Mouse (Mus musculus) embryonic facial prominence, embryonic 11.5 days (tissue): ENCODE data around the gene Nodal. TPM values are rescaled to one million over a fixed set of nuclear protein-coding genes. Genes with fewer than 3 reads are reported as not detected.

Experiments
- ATAC-seq: fragments of 200-750 bp; cut with Nextera tagmentation; replicated peaks from 2 replicates; pipeline ENCODE4 v1.8.0; 2017; ENCODE audit warnings: low read depth; ENCODE audit not compliant: insufficient number of reproducible peaks, low FRiP score, low TSS enrichment
- DNase-seq: peaks from one replicate; pipeline ENCODE4 v3.0.0-alpha.2; 2015; ENCODE audit warnings: low spot score
- H3K27ac ChIP-seq: fragments of 300-500 bp; sonication (generic); replicated peaks from 2 replicates; pipeline ENCODE4 v1.5.1; 2014; ENCODE audit warnings: mild to moderate bottlenecking, low read depth, low read length, control low read depth
- H3K27me3 ChIP-seq: fragments of 300-500 bp; sonication (generic); 2 replicates; pipeline ENCODE4 v1.6.1; 2014; ENCODE audit warnings: mild to moderate bottlenecking, low read length, moderate library complexity, mixed read lengths; ENCODE audit not compliant: control insufficient read depth, insufficient read depth
- H3K36me3 ChIP-seq: fragments of 300-500 bp; sonication (generic); replicated peaks from 2 replicates; pipeline ENCODE4 v1.6.1; 2014; ENCODE audit warnings: low read depth, mild to moderate bottlenecking, low read length, moderate library complexity, mixed read lengths; ENCODE audit not compliant: control insufficient read depth, insufficient read depth
- H3K4me1 ChIP-seq: fragments of 300-500 bp; sonication (generic); 2 replicates; pipeline ENCODE4 v1.6.1; 2014; ENCODE audit warnings: low read length, mixed read lengths; ENCODE audit not compliant: control insufficient read depth, insufficient read depth
- H3K4me2 ChIP-seq: fragments of 300-500 bp; sonication (generic); 2 replicates; pipeline ENCODE4 v1.6.1; 2014; ENCODE audit warnings: low read depth, mild to moderate bottlenecking, control low read depth, low read length, moderate library complexity
- H3K4me3 ChIP-seq: fragments of 300-500 bp; sonication (generic); 2 replicates; pipeline ENCODE4 v1.5.1; 2014; ENCODE audit warnings: low read depth, low read length, control low read depth
- H3K9ac ChIP-seq: fragments of 300-500 bp; sonication (generic); replicated peaks from 2 replicates; pipeline ENCODE4 v1.6.1; 2014; ENCODE audit warnings: mild to moderate bottlenecking, control low read depth, low read length
- H3K9me3 ChIP-seq: fragments of 300-500 bp; sonication (generic); replicated peaks from 2 replicates; pipeline ENCODE4 v1.6.1; 2016; ENCODE audit warnings: mild to moderate bottlenecking, low read length, inconsistent platforms, mixed read lengths; ENCODE audit not compliant: control insufficient read depth
- WGBS: fragments of 180-500 bp; shearing (Covaris S2); extraction: QIAGEN DNeasy Blood & Tissue Kit; methylation state at CpG from one replicate; pipeline ENCODE4 v1.1.7; 2014; 5-methylcytosine and 5-hydroxymethylcytosine counted together
- polyA plus RNA-seq: library from polyadenylated mRNA; unstranded; fragments of >200 nt; fragmentation: Nextera tagmentation; extraction: Ambion mirVana; gene quantifications from 2 replicates; pipeline ENCODE4 v1.2.1, GENCODE M21; 2014

Gene Nodal
- polyA plus RNA-seq, 1 experiment from 2014 or later, result 0.20 TPM

DNA sequence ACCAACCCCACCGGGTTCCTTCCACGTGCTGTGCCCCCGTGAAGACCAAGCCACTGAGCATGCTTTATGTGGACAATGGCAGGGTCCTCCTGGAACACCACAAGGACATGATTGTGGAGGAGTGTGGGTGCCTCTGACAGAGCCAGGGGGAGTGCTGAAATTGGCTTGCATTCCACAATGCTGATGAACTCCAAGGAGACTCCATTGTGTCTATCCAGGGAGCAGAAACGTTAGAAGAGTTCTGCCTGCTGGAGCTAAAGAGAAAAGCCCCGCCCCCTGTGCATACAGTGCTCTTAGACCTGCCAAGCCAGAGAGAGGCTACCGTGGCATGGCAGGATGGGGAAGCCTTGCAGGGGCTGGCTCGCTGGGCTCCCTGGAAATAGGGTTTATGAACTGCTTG lies 6.7 kb downstream of the Nodal start:
- peak; percentile 53 for DNase-seq
- Histone ChIP-seq H3K4me2 (no peak overlapping the region), H3K9ac (no peak overlapping the region), H3K9me3 (no peaks in the 10 kb centered on the region), H3K36me3 (no peaks in the 10 kb centered on the region), H3K27ac (no peak overlapping the region), H3K4me1 (no peaks in the 10 kb centered on the region), H3K4me3 (no peak overlapping the region), H3K27me3 (peaks cover 7% of the 10 kb centered on the region)
- 53% methylated on average over 7 of the region's 7 CpGs for WGBS
- ATAC-seq, result no peak

GRCm38 (mm10) chr10:61425047-61425446 lies 7.3 kb downstream of the Nodal start:
- Histone ChIP-seq H3K4me3 (no peak overlapping the region), H3K9ac (no peak overlapping the region), H3K4me1 (no peaks in the 10 kb centered on the region), H3K9me3 (no peaks in the 10 kb centered on the region), H3K36me3 (no peaks in the 10 kb centered on the region), H3K4me2 (no peak overlapping the region), H3K27me3 (peaks cover 2% of the 10 kb centered on the region), H3K27ac (no peak overlapping the region)
- 81% methylated on average over 2 of the region's 2 CpGs for WGBS
- ATAC-seq (no peak), DNase-seq (no peak)

DNA sequence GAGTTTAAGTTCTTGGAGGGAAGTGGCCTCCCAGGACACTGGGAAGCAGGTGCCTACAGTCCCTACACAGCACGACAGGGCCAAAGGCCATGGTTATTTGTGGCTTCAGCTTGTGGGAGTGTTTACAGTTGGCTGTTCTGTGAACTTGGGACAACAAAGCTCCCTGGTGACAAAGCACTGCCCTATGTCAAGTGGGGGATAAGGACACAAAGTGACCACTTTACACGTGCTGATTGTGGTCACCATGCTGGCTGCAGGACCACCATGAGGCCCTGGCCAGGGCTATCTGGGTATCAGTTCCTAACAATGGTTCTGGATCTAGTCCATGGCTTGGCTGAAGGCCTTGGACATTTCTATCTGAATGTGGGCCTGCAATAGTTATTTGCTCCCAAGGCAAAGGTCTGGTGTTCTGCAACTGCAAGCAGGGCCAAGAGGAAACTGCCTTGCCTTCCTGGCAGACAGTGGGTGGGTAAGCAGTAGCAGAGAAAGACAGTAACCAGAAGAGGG lies 8.5 kb downstream of the Nodal start:
- no peak overlapping the region for H3K9ac ChIP-seq
- DNase-seq, result no peak
- 53% methylated on average over 2 of the region's 2 CpGs for WGBS
- no peaks in the 10 kb centered on the region for H3K27me3 ChIP-seq
- no peaks in the 10 kb centered on the region for H3K9me3 ChIP-seq
- H3K27ac ChIP-seq, result no peak overlapping the region
- ATAC-seq, result no peak
- no peak overlapping the region for H3K4me3 ChIP-seq
- H3K36me3 ChIP-seq, result peaks cover under 1% of the 10 kb centered on the region
- no peaks in the 10 kb centered on the region for H3K4me1 ChIP-seq
- no peak overlapping the region for H3K4me2 ChIP-seq

DNA sequence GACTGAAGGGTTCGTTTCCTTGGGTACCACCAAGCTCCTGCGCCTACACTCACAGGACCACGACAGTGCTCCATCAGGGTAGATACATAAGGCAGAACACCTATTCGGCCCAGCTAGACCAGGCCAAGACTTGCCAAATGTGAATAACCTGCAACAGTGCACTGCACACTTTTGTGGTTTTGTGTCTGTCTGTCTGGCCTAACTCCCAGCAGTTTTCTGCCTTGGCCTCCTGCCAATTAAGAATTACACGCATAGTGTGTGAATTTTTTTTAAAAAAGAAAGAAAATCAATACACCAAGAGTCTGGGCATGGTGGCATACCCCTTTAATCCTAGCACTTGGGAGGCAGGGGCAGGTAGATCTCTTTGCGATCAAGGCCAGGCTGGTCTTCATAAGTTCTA lies 10.2 kb downstream of the Nodal start:
- Histone ChIP-seq H3K9ac (no peak overlapping the region), H3K4me3 (no peak overlapping the region), H3K9me3 (no peaks in the 10 kb centered on the region), H3K4me1 (no peaks in the 10 kb centered on the region), H3K36me3 (peaks cover 6% of the 10 kb centered on the region), H3K27me3 (no peaks in the 10 kb centered on the region), H3K27ac (no peak overlapping the region), H3K4me2 (no peak overlapping the region)
- DNase-seq (no peak), ATAC-seq (no peak)
- WGBS, result 92% methylated on average over 6 of the region's 6 CpGs

DNA sequence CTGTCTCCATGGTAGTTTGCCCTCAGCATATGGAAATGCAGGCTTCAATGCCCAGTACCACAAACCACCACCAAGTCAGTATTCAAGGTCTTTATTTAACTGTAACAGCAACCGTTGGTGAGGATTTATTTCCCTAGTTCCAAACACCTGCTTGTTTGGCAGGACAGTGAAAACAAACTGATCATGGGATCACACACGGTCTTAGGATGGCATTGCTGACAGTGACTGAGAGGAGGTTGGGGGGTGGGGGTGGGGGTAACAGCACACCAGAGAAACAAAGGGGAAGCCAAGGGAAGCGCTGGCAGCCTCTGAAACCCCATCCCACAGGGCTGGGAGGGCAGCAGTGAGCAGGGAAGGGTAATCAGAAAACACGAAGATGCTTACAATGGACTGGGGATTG lies 10.6 kb downstream of the Nodal start:
- H3K4me2 ChIP-seq, result no peak overlapping the region
- no peaks in the 10 kb centered on the region for H3K27me3 ChIP-seq
- no peak overlapping the region for H3K4me3 ChIP-seq
- no peaks in the 10 kb centered on the region for H3K4me1 ChIP-seq
- DNase-seq (no peak), ATAC-seq (no peak)
- no peak overlapping the region for H3K27ac ChIP-seq
- no peak overlapping the region for H3K9ac ChIP-seq
- WGBS, result 63% methylated on average over 4 of the region's 4 CpGs
- peaks cover 8% of the 10 kb centered on the region for H3K36me3 ChIP-seq
- H3K9me3 ChIP-seq, result no peaks in the 10 kb centered on the region

- H3K36me3 ChIP-seq, result peaks cover 14% of the 10 kb centered on the region
- 85% methylated on average over 5 of the region's 5 CpGs for WGBS
- no peak overlapping the region for H3K27ac ChIP-seq
- no peak for ATAC-seq
- no peaks in the 10 kb centered on the region for H3K9me3 ChIP-seq
- H3K4me2 ChIP-seq, result no peak overlapping the region
- no peak for DNase-seq
- no peaks in the 10 kb centered on the region for H3K4me1 ChIP-seq
- no peak overlapping the region for H3K9ac ChIP-seq
- no peaks in the 10 kb centered on the region for H3K27me3 ChIP-seq
- no peak overlapping the region for H3K4me3 ChIP-seq
Measured at GRCm38 (mm10) chr10:61429043-61429442, 11.3 kb downstream of the Nodal start.

GRCm38 (mm10) chr10:61431375-61431774 lies 13.6 kb downstream of the Nodal start:
- H3K4me3 ChIP-seq, result no peak overlapping the region
- 92% methylated on average over 9 of the region's 9 CpGs for WGBS
- no peaks in the 10 kb centered on the region for H3K4me1 ChIP-seq
- no peak overlapping the region for H3K4me2 ChIP-seq
- no peaks in the 10 kb centered on the region for H3K27me3 ChIP-seq
- ATAC-seq (no peak), DNase-seq (no peak)
- H3K9ac ChIP-seq, result no peak overlapping the region
- peaks cover 14% of the 10 kb centered on the region for H3K36me3 ChIP-seq
- no peak overlapping the region for H3K27ac ChIP-seq
- H3K9me3 ChIP-seq, result no peaks in the 10 kb centered on the region

GRCm38 (mm10) chr10:61440202-61440800 lies 22.5 kb downstream of the Nodal start:
- WGBS, result 78% methylated on average over 7 of the region's 7 CpGs
- DNase-seq, result no peak
- no peaks in the 10 kb centered on the region for H3K27me3 ChIP-seq
- H3K36me3 ChIP-seq, result no peaks in the 10 kb centered on the region
- ATAC-seq, result no peak
- H3K4me1 ChIP-seq, result 0 out of 2 replicates have a peak, but pooled peaks cover 3% of the 10 kb centered on the region
- H3K4me3 ChIP-seq, result no peak overlapping the region
- no peak overlapping the region for H3K4me2 ChIP-seq
- no peaks in the 10 kb centered on the region for H3K9me3 ChIP-seq
- no peak overlapping the region for H3K27ac ChIP-seq
- no peak overlapping the region for H3K9ac ChIP-seq
